Mouse (Mus musculus): ENCODE results near the gene Rnf207.

Rnf207 gene

DNA sequence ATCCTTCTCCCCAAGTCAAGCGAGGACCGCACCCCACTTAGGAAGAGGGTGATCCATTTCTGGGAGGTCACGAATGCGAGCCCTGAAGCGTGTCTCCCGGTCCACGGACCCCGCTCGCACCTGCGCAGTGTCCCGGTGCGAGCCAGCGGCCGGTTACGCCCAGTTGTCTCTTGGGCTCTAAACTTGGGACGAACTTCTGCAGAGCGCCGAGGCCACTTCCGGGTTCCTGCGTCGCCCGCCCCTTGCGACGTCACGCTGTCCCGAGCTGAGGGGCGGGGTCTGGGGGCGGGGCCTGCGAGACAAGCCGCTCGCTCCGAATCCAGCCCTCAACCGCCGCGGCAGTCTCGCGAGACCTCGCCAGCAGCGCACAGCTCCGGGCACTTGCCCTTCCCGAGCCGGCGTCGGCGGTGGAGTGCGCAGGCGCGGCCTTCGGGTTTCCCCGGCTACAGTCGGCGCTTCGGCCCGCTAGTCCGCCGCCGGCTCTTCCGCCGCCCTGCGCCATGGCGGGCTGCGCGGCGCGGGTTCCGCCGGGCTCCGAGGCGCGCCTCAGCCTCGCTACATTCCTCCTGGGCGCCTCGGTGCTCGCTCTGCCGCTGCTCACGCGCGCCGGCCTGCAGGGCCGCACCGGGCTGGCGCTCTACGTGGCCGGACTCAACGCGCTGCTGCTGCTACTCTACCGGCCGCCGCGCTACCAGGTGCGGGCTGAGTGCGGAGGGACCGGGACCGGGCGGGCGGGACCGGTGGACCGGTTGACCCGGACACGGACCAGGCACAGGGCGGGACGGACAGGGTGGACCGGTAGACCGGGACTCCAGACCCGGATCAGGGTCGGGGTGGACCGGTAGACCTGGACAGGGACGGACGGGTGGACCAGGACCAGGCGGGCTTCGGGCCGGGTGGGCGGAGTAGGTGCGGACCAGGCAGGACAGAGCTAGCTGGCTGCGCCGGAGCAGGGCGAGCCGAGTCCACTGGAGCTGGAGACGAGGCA is 21.6 kb downstream of the Rnf207 start, which contains the start of gene Icmt:
TSS of gene Icmt (plus strand) at position 354 of the 988 bp plus-strand sequence.
- ATAC-seq (ENCODE audit: insufficient number of reproducible peaks, low FRiP score, low TSS enrichment), result peak; percentile 89

DNA sequence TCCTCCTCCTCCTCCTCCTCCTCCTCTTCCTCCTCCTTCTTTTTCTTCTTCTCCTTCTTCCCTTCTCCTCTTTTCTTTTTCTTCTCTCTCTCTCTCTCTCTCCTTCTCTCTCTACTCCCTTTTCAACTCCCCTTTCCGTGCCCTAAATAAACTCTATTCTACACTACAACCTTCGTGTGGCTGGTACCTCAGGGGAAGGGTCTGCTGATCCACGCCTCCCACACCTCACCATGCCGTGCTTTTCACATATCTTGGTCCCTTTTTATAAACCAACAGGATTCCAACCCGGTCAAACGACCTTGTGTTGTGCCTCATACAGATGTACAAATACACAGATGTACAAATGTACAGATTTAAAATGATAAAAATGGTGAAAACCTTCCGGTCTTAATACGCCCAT is 22.4 kb downstream of the Rnf207 start:
- no peak for ATAC-seq (ENCODE audit: insufficient number of reproducible peaks, low FRiP score, low TSS enrichment)

DNA sequence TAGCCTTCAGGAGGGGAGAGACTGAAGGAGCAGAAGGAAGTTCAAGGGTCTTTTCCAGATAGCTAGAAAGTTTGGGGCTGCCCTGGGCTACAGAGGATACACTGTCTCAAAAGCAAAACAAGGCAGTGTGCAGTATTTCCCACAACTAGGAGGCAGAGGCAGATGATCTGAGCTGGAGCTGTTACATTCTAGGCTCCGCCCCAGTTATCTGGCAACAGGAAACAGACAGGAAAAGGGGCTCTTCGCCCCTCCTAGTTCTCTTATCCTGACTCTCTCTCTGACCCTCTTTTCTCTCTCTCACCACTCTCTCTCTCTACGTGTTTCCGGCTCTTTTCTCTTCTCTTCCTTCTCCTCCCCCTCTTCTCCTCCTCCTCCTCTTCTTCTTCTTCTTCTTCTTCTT is 22.9 kb downstream of the Rnf207 start:
- no peak for ATAC-seq (ENCODE audit: insufficient number of reproducible peaks, low FRiP score, low TSS enrichment)

DNA sequence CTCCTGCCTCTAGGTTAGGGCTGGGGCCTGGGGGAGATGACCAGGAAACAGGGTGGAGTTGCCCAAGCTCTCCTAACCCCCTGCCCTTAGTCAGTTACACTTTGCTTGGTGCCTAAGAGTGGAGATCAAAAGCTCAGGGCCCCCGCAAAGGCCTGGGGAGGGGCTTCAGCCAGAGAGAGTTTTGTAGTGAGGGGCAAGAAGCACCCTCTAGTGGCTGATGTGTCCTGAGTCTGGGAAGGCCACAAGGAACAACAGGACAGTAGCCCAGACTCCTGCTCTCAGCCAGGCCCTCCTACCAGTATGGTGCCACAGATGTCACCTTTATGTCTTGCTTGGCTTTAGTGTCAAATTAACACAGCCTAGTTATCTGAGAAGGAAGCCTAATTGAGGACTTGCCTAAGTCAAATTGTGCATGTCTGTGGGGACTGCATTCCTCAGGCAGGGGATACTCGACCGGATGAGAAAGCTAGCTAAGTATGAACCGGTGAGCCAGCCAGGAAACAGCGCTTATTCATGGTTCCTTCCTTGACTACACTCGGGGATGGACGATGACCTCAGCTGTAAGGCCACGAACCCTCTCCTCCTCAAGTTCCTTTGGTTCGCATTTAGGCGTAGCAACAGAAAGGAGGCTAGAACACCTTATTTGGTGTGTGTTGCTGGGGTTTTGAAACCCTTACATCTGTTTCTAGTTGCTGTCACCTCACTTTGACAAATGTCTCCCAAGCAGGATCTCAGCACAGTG is 24.4 kb downstream of the Rnf207 start:
- ATAC-seq (ENCODE audit: insufficient number of reproducible peaks, low FRiP score, low TSS enrichment), result no peak

DNA sequence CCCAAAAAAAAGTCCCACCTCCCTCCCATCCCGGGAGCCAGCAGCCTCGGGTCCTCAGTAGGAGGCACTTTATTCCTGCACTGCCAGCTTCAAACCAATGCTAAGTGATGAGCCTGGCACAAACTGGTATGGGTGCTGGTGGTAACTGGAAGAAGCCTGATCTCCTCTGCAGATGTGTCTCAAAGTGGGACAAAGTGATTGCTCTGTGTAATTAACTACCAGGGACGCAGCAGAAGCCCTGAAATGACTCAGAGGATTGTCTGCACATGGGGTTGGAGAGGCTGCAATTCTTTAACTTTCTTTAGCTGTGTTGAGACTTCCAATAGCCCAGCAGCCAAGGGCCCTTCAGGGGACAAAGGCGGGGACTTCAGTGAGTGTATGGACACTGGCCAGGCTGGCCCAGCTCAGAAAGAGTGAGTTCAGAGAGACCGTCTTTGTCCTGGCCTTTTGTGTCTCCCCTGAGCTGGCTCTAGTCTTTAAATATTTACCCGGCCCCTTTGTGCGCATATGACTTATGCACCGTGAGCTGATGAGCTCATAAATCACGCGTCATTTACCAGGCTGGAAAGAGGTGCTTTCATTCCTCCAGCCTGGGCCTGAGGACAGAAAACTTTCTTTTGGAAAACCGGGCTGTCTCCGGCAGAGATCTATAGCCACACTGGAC is 26.6 kb downstream of the Rnf207 start:
- no peak for ATAC-seq (ENCODE audit: insufficient number of reproducible peaks, low FRiP score, low TSS enrichment)

DNA sequence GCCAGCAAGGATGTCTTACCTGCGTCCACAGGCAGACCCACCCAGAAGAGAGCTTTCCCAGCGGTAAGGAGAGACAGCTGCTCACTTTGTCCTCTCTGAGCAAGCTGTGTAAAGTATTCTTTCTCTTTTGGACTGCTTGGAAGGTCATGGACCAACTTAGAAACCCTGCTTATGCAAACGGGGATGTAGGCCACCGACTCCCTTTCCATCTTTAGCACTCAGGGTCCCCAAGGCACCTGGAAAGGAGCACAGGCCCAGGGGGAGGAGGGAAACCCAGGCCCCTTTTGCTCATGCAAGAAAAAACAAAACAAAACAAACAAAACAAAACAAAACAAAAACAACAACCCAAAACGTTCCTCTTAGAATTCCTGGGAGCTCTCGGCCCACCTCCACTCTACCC is 27.2 kb downstream of the Rnf207 start, which contains the start of gene Hes3:
TSS of gene Hes3 (minus strand) at position 101 of the 400 bp plus-strand sequence.
- no peak for ATAC-seq (ENCODE audit: insufficient number of reproducible peaks, low FRiP score, low TSS enrichment)

DNA sequence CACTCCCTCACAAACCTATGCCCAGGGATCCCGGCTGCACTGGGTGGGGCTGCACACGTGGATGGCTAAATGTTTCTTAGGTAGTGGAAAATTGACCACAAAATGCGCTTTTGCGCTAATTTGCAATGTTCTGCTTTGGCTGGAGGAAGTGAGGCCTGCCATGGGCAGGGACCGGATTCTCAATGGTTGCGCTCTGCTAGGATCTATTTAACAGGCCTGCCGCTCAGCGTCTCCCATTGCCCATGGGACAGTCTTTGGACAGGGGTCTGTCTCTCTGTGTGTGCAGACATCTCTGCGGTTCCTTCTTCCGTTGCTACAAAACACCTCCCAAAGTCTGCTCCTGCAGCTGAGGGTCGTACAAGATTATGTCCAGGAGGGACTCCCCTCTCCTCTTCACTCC is 27.8 kb downstream of the Rnf207 start:
- no peak for ATAC-seq (ENCODE audit: insufficient number of reproducible peaks, low FRiP score, low TSS enrichment)

DNA sequence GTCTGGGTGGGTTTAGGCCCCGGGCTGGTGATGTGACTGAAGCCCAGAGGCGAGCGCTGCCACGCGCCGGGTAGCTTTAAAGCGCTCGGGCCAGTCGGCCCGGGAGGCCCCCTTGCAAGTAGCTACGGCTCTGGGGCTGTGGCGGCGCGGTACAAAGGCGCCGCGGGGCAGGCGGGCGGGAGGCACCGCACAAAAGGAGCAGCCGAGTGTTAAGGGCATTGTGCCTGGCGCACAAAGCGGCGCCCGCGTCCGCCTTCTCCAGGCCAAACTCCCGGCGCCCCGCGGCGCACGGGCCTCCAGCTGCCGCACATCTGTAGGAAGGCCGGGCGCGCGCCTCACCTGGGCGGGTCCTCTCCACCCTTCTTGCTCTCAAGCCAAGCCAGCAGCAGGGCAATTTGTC is 28.4 kb downstream of the Rnf207 start:
- ATAC-seq (ENCODE audit: insufficient number of reproducible peaks, low FRiP score, low TSS enrichment), result no peak

DNA sequence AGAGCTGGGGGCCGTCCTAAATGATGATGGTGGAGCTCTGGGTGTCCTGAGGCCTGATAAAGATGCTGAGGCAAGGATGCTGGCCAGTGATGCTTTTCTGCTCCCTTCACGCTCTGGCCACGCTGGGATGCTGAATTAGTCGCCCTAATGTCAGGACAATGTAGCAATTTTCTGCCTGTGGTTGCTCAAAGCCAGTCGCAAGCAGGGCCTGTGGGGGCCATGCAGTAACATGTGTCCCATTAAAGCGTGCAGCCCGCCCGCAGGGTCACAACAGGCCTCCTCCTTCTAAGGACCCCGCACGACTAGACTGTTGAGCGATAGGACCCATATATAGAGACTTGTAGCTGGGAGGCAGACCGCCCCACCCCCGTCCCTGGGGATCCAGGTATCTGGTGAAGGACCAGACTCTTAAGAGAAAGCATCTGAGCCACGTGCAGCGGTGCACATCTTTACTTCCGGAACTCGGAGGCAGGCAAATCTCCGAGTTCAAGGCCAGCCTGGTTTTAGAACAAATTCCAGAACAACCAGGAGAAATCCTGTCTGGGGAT is 30.3 kb downstream of the Rnf207 start:
- ATAC-seq (ENCODE audit: insufficient number of reproducible peaks, low FRiP score, low TSS enrichment), result no peak

DNA sequence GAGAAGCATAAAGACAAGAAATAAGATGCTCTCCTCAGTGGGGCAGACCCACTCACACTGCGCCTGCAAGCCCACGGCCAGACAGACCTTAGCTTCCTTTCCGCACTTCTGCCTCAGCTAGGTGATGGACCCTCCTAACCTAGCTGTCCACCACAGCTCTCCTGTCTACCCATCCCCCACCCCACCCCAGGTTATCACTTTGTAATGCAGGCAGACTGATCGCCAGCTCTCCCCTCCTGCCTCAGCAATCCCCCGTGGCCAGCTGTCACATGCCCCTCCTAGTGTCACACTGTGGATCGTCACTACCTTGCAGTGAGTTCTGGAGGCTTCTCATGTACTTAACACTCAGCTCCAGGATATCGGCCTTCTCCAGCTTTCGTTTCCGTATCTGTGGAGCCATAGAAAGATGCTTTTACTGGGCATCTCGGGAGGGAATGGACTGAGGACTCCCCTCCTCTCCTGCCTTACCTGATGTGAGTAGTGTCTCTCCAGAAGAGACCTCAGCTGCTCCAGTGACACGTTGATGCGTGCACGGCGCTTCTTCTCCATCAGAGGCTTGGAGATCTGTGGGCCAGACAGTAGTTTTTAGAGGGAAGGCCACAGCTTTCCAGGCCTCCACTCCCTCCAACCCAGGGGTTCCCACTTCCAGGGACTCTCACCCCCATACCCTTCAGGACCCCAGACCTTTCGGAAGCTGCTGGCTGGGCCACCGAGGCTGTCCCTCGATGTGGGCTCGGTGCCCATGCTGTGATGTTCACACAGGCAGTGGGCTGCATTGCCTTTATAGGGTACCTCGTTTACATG is 31.3 kb downstream of the Rnf207 start:
- no peak for ATAC-seq (ENCODE audit: insufficient number of reproducible peaks, low FRiP score, low TSS enrichment)

DNA sequence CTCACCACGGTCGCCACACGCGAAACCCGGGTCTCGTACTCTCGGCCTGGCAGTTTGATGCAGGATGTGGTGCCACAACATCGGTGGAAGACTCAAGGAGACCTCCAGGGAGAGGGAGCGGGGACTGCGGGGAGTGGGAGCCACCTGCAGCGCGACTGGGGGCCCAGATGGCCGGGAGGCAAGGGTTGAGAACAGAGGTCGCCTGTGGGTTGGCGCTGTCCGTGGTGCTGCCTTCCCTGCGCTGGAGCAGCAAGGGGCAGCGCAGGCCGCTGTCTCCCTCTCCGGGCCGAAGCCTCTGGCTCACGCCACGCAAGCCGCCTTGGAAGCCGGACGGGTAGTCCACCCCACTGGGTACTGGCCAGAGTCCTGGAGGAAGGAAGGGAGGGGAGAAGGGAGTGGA is 31.9 kb downstream of the Rnf207 start:
- ATAC-seq (ENCODE audit: insufficient number of reproducible peaks, low FRiP score, low TSS enrichment), result no peak

DNA sequence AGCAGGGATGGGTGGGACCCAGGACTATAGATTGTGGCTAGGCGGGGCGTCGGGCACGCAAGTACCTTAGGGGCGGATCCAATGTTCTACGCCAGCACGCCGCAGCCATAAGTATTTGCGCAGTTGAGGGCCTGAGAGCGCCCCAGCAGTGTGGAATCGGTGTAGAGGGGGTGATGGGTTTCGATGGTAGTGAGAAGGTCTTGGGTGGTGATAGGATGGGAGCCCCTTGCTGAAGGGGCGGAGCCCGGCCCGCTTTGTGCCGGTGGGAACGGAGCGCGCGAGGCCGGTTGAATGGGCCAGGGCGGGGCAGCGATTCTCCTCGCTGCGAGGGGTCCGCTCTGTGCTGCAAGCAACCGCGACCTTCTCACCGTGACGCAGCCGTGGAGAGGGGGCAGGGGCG is 32.6 kb downstream of the Rnf207 start:
- ATAC-seq (ENCODE audit: insufficient number of reproducible peaks, low FRiP score, low TSS enrichment), result no peak

DNA sequence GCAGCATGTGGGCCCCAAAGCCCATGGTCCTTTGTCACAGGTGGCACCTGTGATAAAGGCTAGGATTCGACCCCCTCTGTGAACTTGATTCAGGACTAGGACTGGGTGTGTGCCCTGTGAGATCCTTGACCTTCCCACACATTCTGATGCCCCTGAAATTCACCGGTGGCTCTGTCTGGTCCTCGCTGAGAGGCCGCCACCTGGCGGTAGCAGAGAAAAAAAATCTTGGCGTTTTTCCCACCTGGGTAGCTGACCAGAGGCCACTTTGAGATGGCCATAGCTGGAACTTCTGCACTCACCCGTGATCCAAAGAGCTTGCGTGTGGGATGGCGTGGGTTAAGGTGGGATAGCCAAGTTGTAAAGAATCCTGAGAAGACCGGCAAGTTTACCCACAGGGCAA is 33.3 kb downstream of the Rnf207 start:
- ATAC-seq (ENCODE audit: insufficient number of reproducible peaks, low FRiP score, low TSS enrichment), result 0 out of 2 replicates have a peak, but pooled peaks have one; percentile 15

DNA sequence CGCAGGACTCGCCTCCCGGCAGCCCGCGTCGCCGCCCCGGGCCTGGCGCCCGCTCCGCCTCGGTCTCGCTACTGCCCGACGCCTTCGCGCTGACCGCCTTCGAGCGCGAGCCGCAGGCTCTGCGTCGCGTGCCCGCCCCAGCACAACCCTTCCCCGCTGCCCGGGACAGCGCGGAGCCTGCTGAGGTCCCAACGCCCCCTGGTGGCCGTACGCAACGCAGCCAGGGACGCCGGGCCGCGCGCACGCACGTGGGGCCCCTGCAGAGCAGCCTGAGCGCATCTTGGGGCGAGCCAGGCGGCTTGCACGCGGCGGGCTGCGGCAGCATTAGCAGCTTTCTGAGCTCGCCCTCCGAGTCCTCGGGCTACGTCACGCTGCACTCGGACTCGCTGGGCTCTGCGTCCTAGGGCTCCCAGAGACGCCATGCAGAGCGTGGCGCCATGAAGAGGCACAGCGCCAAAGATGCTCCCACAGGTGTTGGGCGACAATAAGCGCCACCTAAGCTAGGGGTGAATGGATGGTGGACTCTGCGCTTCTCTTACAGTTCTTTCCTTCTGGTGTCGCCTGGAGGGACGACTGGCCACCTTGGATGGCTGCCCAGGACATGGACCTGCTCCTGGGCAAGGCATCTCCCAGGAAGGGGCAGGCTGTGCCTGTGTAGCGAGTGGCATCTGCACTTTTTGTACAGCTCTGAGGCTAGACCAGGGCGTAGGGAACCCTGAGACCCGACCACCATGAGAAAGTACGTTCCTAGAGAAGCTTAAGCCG is 35.4 kb downstream of the Rnf207 start:
- ATAC-seq (ENCODE audit: insufficient number of reproducible peaks, low FRiP score, low TSS enrichment), result peak; percentile 34; the same call in 1 of the 2 replicates

DNA sequence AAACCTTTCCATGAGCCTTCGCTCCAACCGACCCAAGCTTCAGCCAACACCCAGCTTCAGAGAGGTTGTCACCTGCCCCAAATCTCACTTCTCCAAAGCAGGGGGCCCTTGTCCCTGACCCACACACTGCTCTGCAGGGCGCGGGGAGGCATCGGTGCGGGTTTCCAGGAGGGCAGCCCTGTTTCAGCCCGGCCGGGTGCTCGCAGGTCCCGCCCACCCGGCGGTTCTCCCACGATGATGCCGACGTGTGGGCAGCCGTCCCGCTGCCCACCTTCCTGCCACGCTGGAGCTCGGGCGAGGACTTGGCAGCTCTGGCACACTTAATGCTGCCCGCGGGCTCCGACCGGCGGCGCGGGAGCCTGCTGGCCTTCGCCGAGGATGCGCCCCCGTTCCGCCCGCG is 36.1 kb downstream of the Rnf207 start:
- no peak for ATAC-seq (ENCODE audit: insufficient number of reproducible peaks, low FRiP score, low TSS enrichment)

DNA sequence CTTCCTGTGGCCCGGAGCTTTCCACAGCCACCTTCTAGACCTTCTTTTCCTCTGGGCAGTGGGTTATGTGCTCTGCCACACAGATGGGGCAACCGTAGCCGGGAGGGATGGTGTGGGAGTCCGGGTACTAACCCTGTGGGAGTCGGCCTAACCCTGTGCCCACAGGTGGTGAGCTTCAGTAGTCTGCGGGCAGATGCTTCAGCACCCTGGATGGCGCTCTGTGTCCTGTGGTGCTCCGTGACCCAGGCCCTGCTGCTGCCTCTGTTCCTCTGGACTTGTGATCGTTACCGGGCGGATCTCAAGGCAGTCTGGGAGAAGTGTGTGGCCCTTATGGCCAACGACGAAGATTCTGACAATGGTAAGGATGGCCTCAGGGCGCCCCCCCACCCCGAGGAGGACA is 37.2 kb downstream of the Rnf207 start:
- no peak for ATAC-seq (ENCODE audit: insufficient number of reproducible peaks, low FRiP score, low TSS enrichment)

DNA sequence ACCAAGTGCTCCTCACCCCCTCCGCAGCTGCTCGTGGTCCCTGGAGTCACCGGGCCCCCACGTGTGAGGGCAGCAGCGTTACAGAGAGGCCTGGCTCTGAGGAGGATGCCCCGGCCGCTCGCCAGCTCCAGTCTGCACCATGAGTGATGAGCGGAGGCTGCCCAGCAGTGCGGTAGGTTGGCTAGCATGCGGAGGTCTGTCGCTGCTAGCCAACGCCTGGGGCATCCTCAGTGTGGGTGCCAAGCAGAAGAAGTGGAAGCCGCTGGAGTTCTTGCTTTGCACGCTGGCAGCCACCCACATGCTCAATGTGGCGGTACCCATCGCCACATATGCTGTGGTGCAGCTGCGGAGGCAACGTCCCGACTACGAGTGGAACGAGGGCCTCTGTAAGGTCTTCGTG is 39.8 kb downstream of the Rnf207 start:
- ATAC-seq (ENCODE audit: insufficient number of reproducible peaks, low FRiP score, low TSS enrichment), result no peak

DNA sequence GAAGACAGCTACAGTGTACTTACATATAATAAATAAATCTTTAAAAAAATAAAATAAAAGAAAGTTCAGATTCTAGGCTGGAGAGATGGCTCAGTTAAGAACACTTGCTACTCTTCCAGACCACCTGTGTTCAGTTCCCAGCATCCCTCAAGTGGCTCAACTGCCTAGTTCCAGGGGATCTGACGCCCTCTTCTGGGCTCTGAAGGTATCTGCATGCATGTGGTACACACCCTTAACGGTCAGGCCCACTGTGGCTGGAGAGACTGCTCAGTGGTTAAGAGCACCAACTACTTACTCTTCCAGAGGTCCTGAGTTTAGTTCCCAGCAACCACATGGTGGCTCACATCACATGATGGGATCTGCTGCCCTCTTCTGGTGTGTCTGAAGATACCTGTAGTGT is 40.9 kb downstream of the Rnf207 start:
- no peak for ATAC-seq (ENCODE audit: insufficient number of reproducible peaks, low FRiP score, low TSS enrichment)
